Mouse (Mus musculus): ENCODE data around the gene Lpxn. TPM values are rescaled to one million over a fixed set of nuclear protein-coding genes. Genes with fewer than 3 reads are reported as not detected.
A peak's percentile ranks its signal among the peaks of the same experiment; 100 is the strongest.

Lpxn gene
- total and polyA plus RNA-seq, 2 experiments from 2014 or later, result 0.96 to 1.0 TPM

- ATAC-seq (ENCODE audit: low FRiP score), result peak; percentile 67
- WGBS, result 2% methylated on average over 23 of the region's 39 CpGs
- no peaks in the 10 kb centered on the region for H3K9me3 ChIP-seq (ENCODE audit: low read length)
Observed at GRCm38 (mm10) chr19:12794056-12795044, 1.6 kb upstream of the Lpxn start.

DNA sequence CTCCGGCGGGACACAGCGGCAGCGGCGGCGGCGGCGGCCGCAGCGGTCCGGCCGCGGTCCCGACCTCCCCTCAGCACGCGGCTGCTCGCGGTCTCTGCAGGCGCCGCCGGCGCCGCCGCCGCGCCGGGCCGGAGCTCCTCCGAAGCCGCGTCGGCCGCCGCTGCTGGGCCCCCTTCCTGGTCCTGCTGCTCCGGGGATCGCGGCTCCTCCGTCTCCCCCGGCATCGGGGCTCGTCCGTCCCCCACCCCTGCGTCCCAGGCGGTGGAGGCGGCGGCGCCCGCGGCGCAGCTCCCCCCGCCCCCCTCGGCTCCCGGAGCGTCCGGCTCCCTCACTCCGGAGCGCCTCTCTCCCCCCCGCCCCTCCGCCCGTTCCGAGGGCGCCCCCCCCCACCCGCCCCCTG is 883 bp upstream of the Lpxn start:
- ATAC-seq (ENCODE audit: low FRiP score), result peak; percentile 26
- H3K4me2 ChIP-seq (ENCODE audit: low read depth, low read length, poor library complexity, severe bottlenecking), result peak overlapping the region; percentile 66
- no peak for DNase-seq (ENCODE audit: low spot score)
- H3K4me3 ChIP-seq (ENCODE audit: low read depth, low read length), result peak overlapping the region; percentile 74
- H3K4me1 ChIP-seq (ENCODE audit: insufficient read depth, low read length), result no peaks in the 10 kb centered on the region
- peak overlapping the region; percentile 100 for H3K27ac ChIP-seq (ENCODE audit: low read depth, low read length)
- H3K36me3 ChIP-seq (ENCODE audit: insufficient read depth, low read length), result no peaks in the 10 kb centered on the region
- 0% methylated on average over 14 of the region's 63 CpGs for WGBS
- no peaks in the 10 kb centered on the region for H3K27me3 ChIP-seq (ENCODE audit: insufficient read depth, low read length)
- TF ChIP-seq CTCF (IDR thresholded peaks at IDR 0.05), result no peak
- peak overlapping the region; percentile 95 for H3K9ac ChIP-seq (replicated peaks; ENCODE audit: low read length, poor library complexity, severe bottlenecking)
- no peaks in the 10 kb centered on the region for H3K9me3 ChIP-seq (ENCODE audit: low read length)

More at GRCm38 (mm10) chr19:12794056-12795044, 1.6 kb upstream of the Lpxn start:
- Histone ChIP-seq H3K36me3 (ENCODE audit: insufficient read depth, low read length) (no peaks in the 10 kb centered on the region), H3K9ac (replicated peaks; ENCODE audit: low read length, poor library complexity, severe bottlenecking) (peak overlapping the region; percentile 95), H3K4me2 (ENCODE audit: low read depth, low read length, poor library complexity, severe bottlenecking) (peak overlapping the region; percentile 66), H3K27ac (ENCODE audit: low read depth, low read length) (peak overlapping the region; percentile 100), H3K4me3 (ENCODE audit: low read depth, low read length) (peak overlapping the region; percentile 74), H3K4me1 (ENCODE audit: insufficient read depth, low read length) (no peaks in the 10 kb centered on the region), H3K27me3 (ENCODE audit: insufficient read depth, low read length) (no peaks in the 10 kb centered on the region)
- TF ChIP-seq CTCF (IDR thresholded peaks at IDR 0.05), result peak; percentile 85
- DNase-seq (ENCODE audit: low spot score), result peak; percentile 92

- Histone ChIP-seq H3K27me3 (ENCODE audit: insufficient read depth, low read length) (no peaks in the 10 kb centered on the region), H3K36me3 (ENCODE audit: insufficient read depth, low read length) (no peaks in the 10 kb centered on the region), H3K4me2 (ENCODE audit: low read depth, low read length, poor library complexity, severe bottlenecking) (peak overlapping the region; percentile 75), H3K27ac (ENCODE audit: low read depth, low read length) (peak overlapping the region; percentile 100), H3K4me1 (ENCODE audit: insufficient read depth, low read length) (no peaks in the 10 kb centered on the region), H3K9me3 (ENCODE audit: low read length) (no peaks in the 10 kb centered on the region), H3K9ac (replicated peaks; ENCODE audit: low read length, poor library complexity, severe bottlenecking) (peak overlapping the region; percentile 51), H3K4me3 (ENCODE audit: low read depth, low read length) (peak overlapping the region; percentile 74)
- WGBS, result under 1% methylated on average over 29 of the region's 29 CpGs
- TF ChIP-seq CTCF (IDR thresholded peaks at IDR 0.05), result no peak
- DNase-seq (ENCODE audit: low spot score), result peak; percentile 50
- peak; percentile 0; the same call in 1 of the 2 replicates for ATAC-seq (ENCODE audit: low FRiP score)
Observed at GRCm38 (mm10) chr19:12796328-12796931, 437 bp downstream of the Lpxn start.

DNA sequence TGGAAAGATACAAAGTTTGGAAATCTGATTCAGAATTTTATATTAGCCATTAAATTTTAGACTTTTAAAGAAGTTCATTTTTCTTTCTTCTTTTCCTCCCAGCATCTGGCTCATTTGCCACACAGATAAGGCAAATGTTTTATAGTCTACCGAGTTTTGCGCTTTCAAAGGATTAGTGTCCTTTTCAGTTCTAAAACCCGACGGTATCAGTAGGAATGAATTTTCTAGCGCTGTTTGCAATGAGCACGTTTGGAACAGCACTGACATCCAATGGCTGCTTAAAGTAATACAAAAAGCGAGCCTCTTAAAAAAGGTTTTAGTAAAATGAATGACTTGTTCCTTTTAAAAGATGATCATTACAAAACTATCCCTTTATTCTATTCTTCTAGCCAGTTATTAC is 1.1 kb downstream of the Lpxn start:
- ATAC-seq (ENCODE audit: low FRiP score) (no peak), DNase-seq (ENCODE audit: low spot score) (peak; percentile 79)
- Histone ChIP-seq H3K36me3 (ENCODE audit: insufficient read depth, low read length) (no peaks in the 10 kb centered on the region), H3K4me3 (ENCODE audit: low read depth, low read length) (peak overlapping the region; percentile 74), H3K4me1 (ENCODE audit: insufficient read depth, low read length) (no peaks in the 10 kb centered on the region), H3K9me3 (ENCODE audit: low read length) (no peaks in the 10 kb centered on the region), H3K9ac (replicated peaks; ENCODE audit: low read length, poor library complexity, severe bottlenecking) (peak overlapping the region; percentile 51), H3K27me3 (ENCODE audit: insufficient read depth, low read length) (no peaks in the 10 kb centered on the region), H3K27ac (ENCODE audit: low read depth, low read length) (peak overlapping the region; percentile 100), H3K4me2 (ENCODE audit: low read depth, low read length, poor library complexity, severe bottlenecking) (peak overlapping the region; percentile 75)
- peak; percentile 72 for TF ChIP-seq CTCF (IDR thresholded peaks at IDR 0.05)
- 0% methylated on average over 7 of the region's 7 CpGs for WGBS

GRCm38 (mm10) chr19:12798404-12798803 is 2.4 kb downstream of the Lpxn start:
- no peak overlapping the region for H3K4me2 ChIP-seq (ENCODE audit: low read depth, low read length, poor library complexity, severe bottlenecking)
- H3K9ac ChIP-seq (replicated peaks; ENCODE audit: low read length, poor library complexity, severe bottlenecking), result no peak overlapping the region
- H3K27me3 ChIP-seq (ENCODE audit: insufficient read depth, low read length), result no peaks in the 10 kb centered on the region
- no peak for DNase-seq (ENCODE audit: low spot score)
- no peaks in the 10 kb centered on the region for H3K36me3 ChIP-seq (ENCODE audit: insufficient read depth, low read length)
- no peak for TF ChIP-seq CTCF (IDR thresholded peaks at IDR 0.05)
- no peaks in the 10 kb centered on the region for H3K9me3 ChIP-seq (ENCODE audit: low read length)
- H3K27ac ChIP-seq (ENCODE audit: low read depth, low read length), result no peak overlapping the region
- 80% methylated on average over 4 of the region's 4 CpGs for WGBS
- no peak for ATAC-seq (ENCODE audit: low FRiP score)
- H3K4me3 ChIP-seq (ENCODE audit: low read depth, low read length), result no peak overlapping the region
- no peaks in the 10 kb centered on the region for H3K4me1 ChIP-seq (ENCODE audit: insufficient read depth, low read length)

DNA sequence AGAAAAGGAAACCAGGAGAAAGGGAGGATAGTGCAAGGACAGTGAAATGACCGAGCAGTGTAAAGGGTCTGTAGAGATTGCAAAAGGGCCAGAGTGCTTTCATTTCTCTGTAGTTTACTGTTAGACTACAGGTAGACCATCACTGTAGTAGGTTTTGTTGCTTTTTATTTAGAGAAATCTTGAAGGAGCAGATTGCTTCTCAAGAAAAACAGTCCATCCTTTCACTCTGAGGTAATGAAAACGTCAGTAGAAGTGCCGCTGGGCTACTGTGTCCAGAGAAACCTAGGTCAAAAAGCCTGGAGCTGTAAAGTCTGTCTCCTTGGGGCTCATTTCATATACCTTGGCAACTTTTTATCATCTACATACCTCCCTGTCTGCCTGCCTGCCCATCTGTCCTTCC is 3.1 kb downstream of the Lpxn start:
- no peaks in the 10 kb centered on the region for H3K27me3 ChIP-seq (ENCODE audit: insufficient read depth, low read length)
- no peaks in the 10 kb centered on the region for H3K9me3 ChIP-seq (ENCODE audit: low read length)
- no peak overlapping the region for H3K4me2 ChIP-seq (ENCODE audit: low read depth, low read length, poor library complexity, severe bottlenecking)
- no peak for TF ChIP-seq CTCF (IDR thresholded peaks at IDR 0.05)
- H3K4me1 ChIP-seq (ENCODE audit: insufficient read depth, low read length), result no peaks in the 10 kb centered on the region
- H3K36me3 ChIP-seq (ENCODE audit: insufficient read depth, low read length), result no peaks in the 10 kb centered on the region
- 88% methylated on average over 3 of the region's 3 CpGs for WGBS
- ATAC-seq (ENCODE audit: low FRiP score), result no peak
- no peak overlapping the region for H3K27ac ChIP-seq (ENCODE audit: low read depth, low read length)
- H3K9ac ChIP-seq (replicated peaks; ENCODE audit: low read length, poor library complexity, severe bottlenecking), result no peak overlapping the region
- H3K4me3 ChIP-seq (ENCODE audit: low read depth, low read length), result no peak overlapping the region
- no peak for DNase-seq (ENCODE audit: low spot score)

Measured in midbrain, postnatal 0 days (tissue).